Mouse (Mus musculus) hindbrain, embryonic 16.5 days (tissue): ENCODE measurements around the gene Sox15. TPM values are rescaled to one million over a fixed set of nuclear protein-coding genes. Genes with fewer than 3 reads are reported as not detected.

Experiments used
- ATAC-seq: fragments of 200-750 bp; cut with Nextera tagmentation; 2 replicates; pipeline ENCODE4 v1.8.0; 2017; ENCODE audit warnings: moderate TSS enrichment, moderate library complexity
- H3K27ac ChIP-seq: fragments of 300-500 bp; sonication (generic); 2 replicates; pipeline ENCODE4 v1.5.1; 2014; ENCODE audit warnings: low read depth, mild to moderate bottlenecking, control low read depth, low read length, moderate library complexity
- H3K27me3 ChIP-seq: fragments of 300-500 bp; sonication (generic); replicated peaks from 2 replicates; pipeline ENCODE4 v1.6.1; 2014; ENCODE audit warnings: low read length; ENCODE audit not compliant: control insufficient read depth, insufficient read depth
- H3K36me3 ChIP-seq: fragments of 300-500 bp; sonication (generic); 2 replicates; pipeline ENCODE4 v1.6.1; 2014; ENCODE audit warnings: mild to moderate bottlenecking, low read length, moderate library complexity, mixed read lengths; ENCODE audit not compliant: control insufficient read depth, insufficient read depth
- H3K4me1 ChIP-seq: fragments of 300-500 bp; sonication (generic); 2 replicates; pipeline ENCODE4 v1.6.1; 2014; ENCODE audit warnings: low read depth, low read length; ENCODE audit not compliant: control insufficient read depth, insufficient read depth
- H3K4me2 ChIP-seq: fragments of 300-500 bp; sonication (generic); 2 replicates; pipeline ENCODE4 v1.6.1; 2014; ENCODE audit warnings: mild to moderate bottlenecking, low read length, control low read depth, moderate library complexity
- H3K4me3 ChIP-seq: fragments of 300-500 bp; sonication (generic); 2 replicates; pipeline ENCODE4 v1.5.1; 2014; ENCODE audit warnings: mild to moderate bottlenecking, low read length, control low read depth, moderate library complexity
- H3K9ac ChIP-seq: fragments of 300-500 bp; sonication (generic); 2 replicates; pipeline ENCODE4 v1.6.1; 2014; ENCODE audit warnings: low read depth, mild to moderate bottlenecking, control low read depth, low read length, moderate library complexity
- H3K9me3 ChIP-seq: fragments of 300-500 bp; sonication (generic); 2 replicates; pipeline ENCODE4 v1.6.1; 2014; ENCODE audit warnings: mild to moderate bottlenecking, low read length, moderate library complexity; ENCODE audit not compliant: control insufficient read depth
- WGBS: fragments of 180-500 bp; shearing (Covaris S2); extraction: QIAGEN DNeasy Blood & Tissue Kit; methylation state at CpG from one replicate; pipeline ENCODE4 v1.1.7; 2014; 5-methylcytosine and 5-hydroxymethylcytosine counted together
- polyA plus RNA-seq: library from polyadenylated mRNA; unstranded; fragments of >200 nt; fragmentation: Nextera tagmentation; extraction: Ambion mirVana; gene quantifications from 2 replicates; pipeline ENCODE4 v1.2.1, GENCODE M21; 2015

Gene Sox15
- polyA plus RNA-seq, 1 experiment from 2014 or later: not detected

- Histone ChIP-seq H3K4me3 (no peak overlapping the region), H3K36me3 (peaks cover 31% of the 10 kb centered on the region), H3K27ac (no peak overlapping the region), H3K27me3 (no peaks in the 10 kb centered on the region), H3K4me1 (peaks cover 10% of the 10 kb centered on the region), H3K4me2 (no peak overlapping the region), H3K9me3 (no peaks in the 10 kb centered on the region), H3K9ac (0 out of 2 replicates have a peak overlapping the region, but pooled peaks have one; percentile 6)
- no peak for ATAC-seq
- WGBS: 82% methylated on average over 10 of the region's 10 CpGs
Observed at GRCm38 (mm10) chr11:69656617-69657461, 1.7 kb downstream of the Sox15 start.

DNA sequence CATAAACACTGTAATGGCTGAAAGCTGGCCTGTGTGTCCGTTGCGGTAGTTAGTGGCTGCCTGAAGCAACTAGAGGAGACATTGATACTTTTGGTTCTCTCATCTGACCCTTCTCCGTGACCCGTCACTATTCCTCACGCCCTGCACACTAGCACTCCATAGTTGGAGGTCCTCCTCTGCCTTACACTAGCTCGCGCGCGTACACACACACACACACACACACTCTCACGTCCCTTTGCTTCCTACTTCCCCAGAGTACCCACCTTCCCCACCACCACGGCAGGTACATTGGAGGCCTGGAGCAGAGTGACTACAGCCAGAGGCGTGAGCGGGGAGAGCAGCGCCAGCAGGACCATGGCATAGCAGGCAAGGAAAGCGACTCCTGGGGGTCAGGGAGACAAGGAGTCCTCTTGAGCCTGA, 2.4 kb downstream of the Sox15 start:
- Histone ChIP-seq H3K27ac (no peak overlapping the region), H3K4me3 (no peak overlapping the region), H3K36me3 (peaks cover 25% of the 10 kb centered on the region), H3K4me2 (no peak overlapping the region), H3K27me3 (no peaks in the 10 kb centered on the region), H3K9me3 (no peaks in the 10 kb centered on the region), H3K9ac (no peak overlapping the region), H3K4me1 (peaks cover 10% of the 10 kb centered on the region)
- no peak for ATAC-seq
- 88% methylated on average over 15 of the region's 15 CpGs for WGBS

DNA sequence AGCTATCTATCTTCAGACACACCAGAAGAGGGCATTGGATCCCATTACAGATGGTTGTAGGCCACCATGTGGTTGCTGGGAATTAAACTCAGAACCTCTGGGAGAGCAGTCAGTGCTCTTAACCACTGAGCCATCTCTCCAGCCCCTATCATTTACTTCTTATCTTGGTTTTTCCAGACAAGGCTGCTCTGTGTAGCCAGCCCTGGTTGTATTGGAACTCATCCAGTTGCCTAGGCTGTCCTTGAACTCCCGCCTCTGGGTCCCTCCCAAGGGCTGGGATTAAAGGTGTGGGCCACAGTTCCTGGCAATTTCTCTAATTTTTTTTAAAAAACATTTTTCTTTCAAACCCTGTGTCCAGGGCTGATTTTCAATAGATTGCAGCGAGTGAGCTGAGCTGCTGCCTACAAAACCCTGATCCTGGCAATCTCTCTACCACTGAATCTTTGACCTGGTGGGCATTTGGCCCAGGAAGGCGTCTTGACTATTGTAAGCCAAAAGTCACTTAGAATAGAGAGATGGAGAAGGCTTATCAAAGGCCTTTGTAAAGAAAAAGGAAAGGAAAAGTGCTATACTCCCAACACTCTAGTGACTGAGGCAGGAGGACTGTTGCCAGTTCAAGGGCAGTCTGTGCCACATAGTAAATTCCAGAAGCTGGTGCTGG, 6.2 kb downstream of the Sox15 start:
- H3K4me3 ChIP-seq: peak overlapping the region; percentile 67
- H3K9me3 ChIP-seq: no peaks in the 10 kb centered on the region
- H3K27me3 ChIP-seq: no peaks in the 10 kb centered on the region
- H3K36me3 ChIP-seq: peaks cover 32% of the 10 kb centered on the region
- peak overlapping the region; percentile 91 for H3K27ac ChIP-seq
- H3K9ac ChIP-seq: peak overlapping the region; percentile 69
- 65% methylated on average over 3 of the region's 3 CpGs for WGBS
- peaks cover 11% of the 10 kb centered on the region for H3K4me1 ChIP-seq
- H3K4me2 ChIP-seq: peak overlapping the region; percentile 68
- no peak for ATAC-seq

DNA sequence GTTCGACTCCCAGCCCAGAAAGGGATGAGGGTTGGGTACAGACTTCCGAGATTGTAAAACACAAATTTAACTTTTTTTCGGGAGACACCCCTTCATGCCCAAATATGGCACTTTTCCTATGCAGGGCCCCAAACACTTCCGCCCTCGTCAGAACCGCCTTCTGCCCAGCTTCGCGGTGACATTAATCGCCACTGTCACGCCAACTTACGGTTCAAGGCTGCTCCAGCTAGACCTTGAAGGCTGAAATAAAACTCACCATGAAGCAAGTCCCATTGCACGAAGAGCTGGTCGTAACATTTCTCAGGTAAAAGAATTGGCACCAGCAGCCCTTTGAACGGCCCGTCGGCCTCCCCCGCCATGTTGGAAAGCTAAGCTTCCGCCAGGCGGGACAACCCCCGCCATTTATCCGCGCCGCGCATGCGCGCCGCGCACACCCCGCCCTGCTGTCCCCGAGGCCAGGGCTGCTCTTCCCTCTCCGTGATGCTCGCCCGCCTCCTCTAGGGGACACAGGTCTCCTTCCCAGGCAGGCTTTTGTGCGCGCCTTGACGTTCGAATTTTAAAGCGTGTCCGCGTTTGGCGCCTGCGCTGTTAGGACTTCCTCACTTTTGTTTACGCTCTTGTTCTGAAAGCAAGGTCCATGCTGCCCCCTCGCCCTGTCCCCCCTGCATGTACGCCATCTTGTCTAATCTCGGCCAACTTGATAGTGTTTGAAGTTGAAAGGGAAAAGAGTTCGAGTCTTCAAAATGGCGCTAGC, 7.3 kb downstream of the Sox15 start, which contains the start of gene Mpdu1:
Gene Mpdu1, minus strand, starts transcription at position 430 of the 754 bp plus-strand sequence.
- Histone ChIP-seq H3K36me3 (peaks cover 31% of the 10 kb centered on the region), H3K27ac (peak within 1 kb of the TSS; percentile 91), H3K4me2 (peak within 1 kb of the TSS; percentile 68), H3K4me3 (peak within 1 kb of the TSS; percentile 67), H3K9ac (peak within 1 kb of the TSS; percentile 69), H3K9me3 (no peaks in the 10 kb centered on the region), H3K27me3 (no peaks in the 10 kb centered on the region), H3K4me1 (peaks cover 11% of the 10 kb centered on the region)
- peak; percentile 97 for ATAC-seq
- under 1% methylated on average over 48 of the region's 48 CpGs for WGBS

GRCm38 (mm10) chr11:69662967-69663671, 8.0 kb downstream of the Sox15 start:
- H3K9me3 ChIP-seq: no peaks in the 10 kb centered on the region
- H3K27me3 ChIP-seq: no peaks in the 10 kb centered on the region
- peak overlapping the region; percentile 67 for H3K4me3 ChIP-seq
- H3K4me2 ChIP-seq: peak overlapping the region; percentile 68
- peak; percentile 8 for ATAC-seq
- 65% methylated on average over 13 of the region's 13 CpGs for WGBS
- H3K36me3 ChIP-seq: peaks cover 33% of the 10 kb centered on the region
- H3K4me1 ChIP-seq: peaks cover 11% of the 10 kb centered on the region
- peak overlapping the region; percentile 69 for H3K9ac ChIP-seq
- H3K27ac ChIP-seq: peak overlapping the region; percentile 91

DNA sequence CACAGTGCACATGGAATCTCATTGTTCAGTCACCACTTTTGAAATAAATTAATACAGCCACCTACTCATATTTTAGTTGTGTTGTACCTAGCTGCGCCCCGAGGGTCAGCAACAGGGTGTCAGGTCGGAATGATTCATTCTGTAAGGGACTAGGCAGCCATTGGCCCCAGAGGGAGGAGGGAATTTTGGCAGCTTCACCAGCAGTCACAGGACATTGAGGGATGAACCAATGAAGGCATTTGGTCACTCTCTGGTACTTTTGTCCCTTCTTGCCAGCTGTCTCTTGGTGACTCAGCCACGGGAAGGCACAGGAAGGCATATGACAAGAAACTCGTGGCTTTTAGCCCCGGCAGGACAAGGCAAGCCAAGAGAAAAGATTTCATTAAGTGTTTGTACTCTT, 8.7 kb downstream of the Sox15 start:
- H3K9ac ChIP-seq: no peak overlapping the region
- H3K4me1 ChIP-seq: peaks cover 11% of the 10 kb centered on the region
- H3K4me3 ChIP-seq: no peak overlapping the region
- H3K27ac ChIP-seq: peak overlapping the region; percentile 91; the same call in 1 of the 2 replicates
- no peaks in the 10 kb centered on the region for H3K27me3 ChIP-seq
- no peak for ATAC-seq
- WGBS: 88% methylated on average over 6 of the region's 6 CpGs
- H3K36me3 ChIP-seq: peaks cover 31% of the 10 kb centered on the region
- H3K4me2 ChIP-seq: no peak overlapping the region
- no peaks in the 10 kb centered on the region for H3K9me3 ChIP-seq

DNA sequence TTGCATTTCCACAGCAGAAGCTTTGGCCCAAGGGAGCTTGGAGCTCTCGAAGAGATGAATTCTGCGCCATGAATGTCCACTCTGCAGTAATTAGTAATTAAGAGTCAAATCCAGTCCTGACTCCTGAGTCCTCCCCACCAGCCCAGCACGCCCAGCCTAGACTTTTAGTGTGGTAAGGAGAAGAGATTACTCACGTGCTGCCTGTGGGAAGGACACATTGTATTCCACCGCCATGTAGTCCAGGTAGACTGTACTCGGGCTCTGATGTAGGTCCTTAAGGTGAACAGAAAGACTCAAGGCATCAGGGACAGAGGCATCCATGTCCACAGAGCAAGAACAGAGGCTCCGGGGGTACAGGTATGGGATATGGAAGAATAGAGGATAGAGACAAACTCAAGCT, 9.7 kb downstream of the Sox15 start:
- H3K9me3 ChIP-seq: no peaks in the 10 kb centered on the region
- peaks cover 19% of the 10 kb centered on the region for H3K4me1 ChIP-seq
- peaks cover 33% of the 10 kb centered on the region for H3K36me3 ChIP-seq
- H3K27ac ChIP-seq: no peak overlapping the region
- no peak overlapping the region for H3K9ac ChIP-seq
- no peak overlapping the region for H3K4me2 ChIP-seq
- WGBS: 95% methylated on average over 7 of the region's 7 CpGs
- no peak overlapping the region for H3K4me3 ChIP-seq
- no peaks in the 10 kb centered on the region for H3K27me3 ChIP-seq
- no peak for ATAC-seq

GRCm38 (mm10) chr11:69665457-69665960, 10.4 kb downstream of the Sox15 start:
- Histone ChIP-seq H3K9ac (no peak overlapping the region), H3K9me3 (no peaks in the 10 kb centered on the region), H3K27me3 (no peaks in the 10 kb centered on the region), H3K36me3 (peaks cover 35% of the 10 kb centered on the region), H3K4me3 (no peak overlapping the region), H3K27ac (no peak overlapping the region), H3K4me2 (no peak overlapping the region), H3K4me1 (peaks cover 25% of the 10 kb centered on the region)
- WGBS: 76% methylated on average over 9 of the region's 9 CpGs
- no peak for ATAC-seq
